Mouse (Mus musculus) heart, adult 10 weeks (tissue): ENCODE measurements around the gene Cyp3a25. TPM values are rescaled to one million over a fixed set of nuclear protein-coding genes. Genes with fewer than 3 reads are reported as not detected.

Source experiments
- polyA plus RNA-seq: library from polyadenylated mRNA; stranded (reverse); fragments of 350-450 nt; fragmentation: Illumina TruSeq; extraction: RNeasy Lipid Tissue Mini Kit (QIAGEN cat#74804); gene quantifications from one replicate; pipeline ENCODE4 v1.2.3, GENCODE M21; 2014; ENCODE audit warnings: low read depth, low replicate concordance

Cyp3a25 gene
- polyA plus RNA-seq, result 0.71 TPM

GRCm38 (mm10) chr5:146009509-146009908 lies at the start of gene Cyp3a25:
Cyp3a25 (minus strand) TSS chr5:146009618.

Other genes with a start within 250 kb of the Cyp3a25 start
- gene Cyp3a44, start 203.7 kb downstream of the Cyp3a25 start, polyA plus RNA-seq, result not detected
- gene Cyp3a11, start 129.7 kb downstream of the Cyp3a25 start, polyA plus RNA-seq, result 3.7 TPM
- 0.24 TPM for gene Cyp3a59, start 69.6 kb upstream of the Cyp3a25 start, polyA plus RNA-seq
- gene Gm5565, start 150.9 kb upstream of the Cyp3a25 start, polyA plus RNA-seq, result not detected
- gene Gm6309, start 161.1 kb upstream of the Cyp3a25 start, polyA plus RNA-seq, result not detected
- 1.3 TPM for gene 1700001J03Rik, start 175.7 kb upstream of the Cyp3a25 start, polyA plus RNA-seq
- gene Rnf6, start 211.9 kb upstream of the Cyp3a25 start, polyA plus RNA-seq, result 37.3 TPM
- gene Cdk8, start 221.6 kb upstream of the Cyp3a25 start, polyA plus RNA-seq, result 21.4 TPM